Mouse (Mus musculus): ENCODE measurements around the gene Rundc3a.
A peak's percentile ranks its signal among the peaks of the same experiment; 100 is the strongest.
"Not testable (repeated sequence)": the region's sequence is repeated elsewhere in the genome, so short reads cannot be mapped to it uniquely, and the experiment has no call there.

The Rundc3a gene

GRCm38 (mm10) chr11:102393238-102393634 is at the start of gene Rundc3a:
TSS of gene Rundc3a (plus strand) at chr11:102393403.
- DNase-seq = peak; percentile 98

GRCm38 (mm10) chr11:102344458-102344857 is 48.7 kb upstream of the Rundc3a start:
- no peak for DNase-seq

- DNase-seq = no peak
Observed at GRCm38 (mm10) chr11:102346926-102347325, 46.3 kb upstream of the Rundc3a start.

- no peak for DNase-seq
Observed at GRCm38 (mm10) chr11:102347683-102348082, 45.5 kb upstream of the Rundc3a start.

- DNase-seq = no peak
Observed at GRCm38 (mm10) chr11:102348101-102348585, 45.1 kb upstream of the Rundc3a start.

GRCm38 (mm10) chr11:102348771-102349170 is 44.4 kb upstream of the Rundc3a start:
- DNase-seq = no peak

GRCm38 (mm10) chr11:102349189-102349954 is 43.8 kb upstream of the Rundc3a start:
- no peak for DNase-seq

GRCm38 (mm10) chr11:102350416-102350815 is 42.8 kb upstream of the Rundc3a start:
- no peak for DNase-seq

- no peak for DNase-seq
Observed at GRCm38 (mm10) chr11:102350981-102351523, 42.2 kb upstream of the Rundc3a start.

- no peak for DNase-seq
Observed at GRCm38 (mm10) chr11:102352378-102352777, 40.8 kb upstream of the Rundc3a start.

GRCm38 (mm10) chr11:102353021-102353431 is 40.2 kb upstream of the Rundc3a start:
- DNase-seq = peak; percentile 80

- no peak for DNase-seq
Observed at GRCm38 (mm10) chr11:102355501-102355900, 37.7 kb upstream of the Rundc3a start.

- no peak for DNase-seq
Observed at GRCm38 (mm10) chr11:102356190-102356589, 37.0 kb upstream of the Rundc3a start.

- no peak for DNase-seq
Observed at GRCm38 (mm10) chr11:102356636-102357350, 36.4 kb upstream of the Rundc3a start.

GRCm38 (mm10) chr11:102358365-102358764 is 34.8 kb upstream of the Rundc3a start:
- no peak for DNase-seq

- no peak for DNase-seq
Observed at GRCm38 (mm10) chr11:102361776-102362495, 31.3 kb upstream of the Rundc3a start.

- no peak for DNase-seq
Observed at GRCm38 (mm10) chr11:102363623-102364022, 29.6 kb upstream of the Rundc3a start.

- no peak for DNase-seq
Observed at GRCm38 (mm10) chr11:102364570-102365371, 28.4 kb upstream of the Rundc3a start.

GRCm38 (mm10) chr11:102365699-102366098 is 27.5 kb upstream of the Rundc3a start:
- no peak for DNase-seq

- DNase-seq = not testable (repeated sequence)
Observed at GRCm38 (mm10) chr11:102366103-102366502, 27.1 kb upstream of the Rundc3a start, which contains the start of gene Slc4a1. TSS of gene Slc4a1 (minus strand) at chr11:102366203.

GRCm38 (mm10) chr11:102367504-102368280 is 25.5 kb upstream of the Rundc3a start:
- DNase-seq = no peak
